Mouse (Mus musculus) hindlimb bud, embryonic 11.5 days (tissue): ENCODE data around the gene Dda1.
"Not testable (repeated sequence)": the region's sequence is repeated elsewhere in the genome, so short reads cannot be mapped to it uniquely, and the experiment has no call there.

Experiments used
- DNase-seq: peaks from one replicate; pipeline ENCODE4 v3.0.0-alpha.2; 2012; ENCODE audit warnings: low read depth, low spot score; ENCODE audit errors: extremely low spot score

The Dda1 gene

DNA sequence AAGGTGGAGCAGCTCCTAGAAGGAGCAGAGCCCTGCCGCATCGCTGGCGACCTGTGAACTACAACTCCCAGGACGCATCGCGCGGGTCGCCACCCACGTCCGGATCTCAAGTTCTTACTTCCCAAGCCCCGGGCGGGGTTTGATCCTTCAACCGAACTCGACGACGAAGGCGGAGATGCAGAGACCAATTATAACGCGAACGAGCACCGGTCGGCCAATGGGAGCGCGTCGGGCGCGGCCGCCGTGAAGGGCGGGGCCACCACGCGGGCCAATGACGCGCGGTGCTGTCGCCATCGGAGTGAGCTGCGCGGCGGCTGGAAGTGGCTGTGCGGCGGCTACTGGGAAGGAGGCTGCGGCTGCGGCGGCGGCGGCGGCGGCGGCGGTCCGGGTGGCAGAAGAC is at the start of gene Dda1:
Gene Dda1 (plus strand): TSS at position 284 of the 400 bp plus-strand sequence.
- DNase-seq: peak; percentile 95

DNA sequence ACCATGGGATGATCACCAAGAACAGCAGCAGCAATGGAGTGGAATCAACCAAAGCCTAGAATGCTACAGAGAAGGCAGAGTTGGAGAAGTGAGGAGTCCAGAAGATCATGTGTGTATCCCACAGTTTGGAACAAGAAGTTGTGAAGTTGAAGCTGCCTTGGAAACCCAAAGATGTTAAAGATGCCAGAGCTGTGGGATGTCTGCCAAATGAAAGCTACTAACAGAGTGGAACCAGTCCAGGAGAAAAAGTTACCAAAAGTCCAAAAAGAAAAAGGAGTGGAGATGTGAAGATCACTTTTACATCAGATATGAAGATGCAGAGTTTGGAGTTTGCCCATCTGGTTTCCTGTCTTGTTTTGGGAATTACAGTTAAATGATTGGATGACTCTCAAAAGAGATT is 46.9 kb upstream of the Dda1 start:
- DNase-seq: no peak

DNA sequence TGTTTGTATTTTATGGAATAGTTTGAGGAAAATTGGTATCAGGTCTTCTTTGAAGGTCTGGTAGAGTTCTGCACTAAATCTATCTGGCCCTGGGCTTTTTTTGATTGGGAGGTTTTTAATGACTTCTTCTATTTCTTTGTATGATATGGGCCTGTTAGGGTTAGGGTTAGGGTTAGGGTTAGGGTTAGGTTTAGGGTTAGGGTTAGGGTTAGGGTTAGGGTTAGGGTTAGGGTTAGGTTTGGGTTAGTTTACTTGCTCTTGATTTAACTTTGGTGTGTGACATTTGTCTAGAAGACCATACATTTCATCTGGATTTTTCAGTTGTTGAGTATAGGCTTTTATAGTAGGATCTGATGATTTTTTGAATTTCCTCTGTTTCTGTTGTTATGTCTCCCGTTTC is 36.1 kb upstream of the Dda1 start:
- not testable (repeated sequence) for DNase-seq

DNA sequence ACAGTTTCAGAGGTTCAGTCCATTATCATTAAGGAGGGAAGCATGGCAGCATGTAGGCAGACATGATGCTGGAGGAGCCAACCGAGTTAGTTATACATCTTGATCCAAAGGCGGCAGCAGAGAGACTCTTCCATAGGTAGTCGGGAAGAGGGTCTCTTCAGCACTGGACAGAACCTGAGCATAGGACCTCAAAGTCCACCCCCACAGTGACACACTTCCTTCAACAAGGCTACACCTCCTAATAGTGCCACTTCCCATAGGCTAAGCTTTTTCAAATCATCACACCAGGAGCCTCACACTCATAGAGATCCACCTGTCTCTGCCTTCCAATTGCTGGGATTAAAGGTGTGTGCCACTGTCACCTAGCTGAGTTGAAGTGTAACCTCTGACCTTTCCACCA is 32.0 kb upstream of the Dda1 start:
- DNase-seq: no peak

DNA sequence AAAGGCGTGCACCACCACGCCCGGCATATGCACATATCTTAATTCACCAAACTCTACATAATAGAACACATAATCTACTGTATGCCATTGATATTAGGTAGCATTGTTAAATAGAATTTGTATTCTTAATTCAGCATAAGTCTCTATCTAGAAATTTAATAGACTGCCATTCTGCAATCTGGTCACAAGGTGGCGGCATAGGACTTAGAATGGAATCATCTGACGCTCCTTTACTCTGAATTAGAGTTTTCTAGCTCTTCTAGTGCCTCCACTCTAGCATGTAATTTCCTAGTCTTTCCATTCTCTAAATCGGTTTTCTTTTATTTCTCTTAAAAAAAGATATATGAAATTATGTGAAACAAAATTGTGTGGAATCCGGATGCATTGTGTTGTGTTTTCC is 27.6 kb upstream of the Dda1 start:
- peak; percentile 56 for DNase-seq

DNA sequence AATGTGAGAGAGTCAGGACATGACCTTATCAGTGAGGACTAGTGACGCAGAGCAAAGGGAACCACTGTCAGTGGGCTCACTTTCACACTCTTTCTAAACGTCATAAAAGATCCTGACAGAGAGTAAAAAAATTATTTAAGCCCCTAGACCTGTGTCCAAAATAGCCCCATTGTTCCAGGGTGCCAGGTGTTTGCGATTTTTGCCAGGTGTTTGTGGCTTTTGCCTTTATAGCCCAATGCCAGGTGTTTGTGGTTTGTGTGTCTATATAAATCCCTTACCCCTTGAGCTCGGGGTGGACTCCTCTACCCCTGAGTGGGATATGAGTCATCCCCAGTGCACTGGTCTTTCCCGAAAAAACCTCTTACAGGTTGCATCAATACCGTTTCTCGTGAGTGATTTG is 23.9 kb upstream of the Dda1 start:
- no peak for DNase-seq

DNA sequence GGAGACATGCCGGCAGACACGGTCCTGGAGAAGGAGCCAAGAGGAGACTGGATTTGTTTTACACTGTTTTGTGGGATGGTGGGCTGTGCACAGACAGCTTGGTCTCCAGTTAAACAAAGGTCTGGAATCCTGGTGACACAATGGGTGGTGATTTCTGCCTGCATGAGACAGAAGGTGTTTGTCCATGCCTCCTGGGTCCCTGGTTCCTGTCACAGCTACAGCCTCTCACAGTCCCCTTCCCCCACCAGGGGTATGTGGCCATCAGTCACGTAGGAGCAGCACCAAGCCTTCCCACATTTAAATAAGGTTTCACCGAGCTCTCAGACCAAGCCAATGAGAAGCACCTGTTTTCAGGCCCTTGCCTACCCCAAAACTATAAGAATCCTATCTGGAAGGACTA is 17.7 kb upstream of the Dda1 start:
- DNase-seq: no peak

DNA sequence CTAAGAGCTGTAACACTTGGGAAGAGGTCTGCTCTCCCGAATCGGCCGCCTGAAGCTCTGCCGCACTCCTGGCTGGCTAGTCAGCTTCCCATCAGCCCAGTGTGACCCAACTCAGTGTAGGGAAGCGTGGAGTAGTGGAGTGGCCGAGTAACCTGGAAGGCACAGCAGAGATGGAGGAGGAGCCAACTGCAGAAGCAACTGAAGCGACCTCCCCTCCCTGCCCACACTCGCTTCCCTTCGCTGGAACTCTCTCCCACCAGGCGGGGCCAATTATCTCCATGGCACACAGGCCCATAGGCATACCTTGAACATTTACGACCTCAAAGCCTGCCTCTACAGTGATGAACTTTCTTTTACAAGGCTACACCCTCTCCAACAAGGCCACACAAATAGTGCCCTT is 17.2 kb upstream of the Dda1 start:
- no peak for DNase-seq

DNA sequence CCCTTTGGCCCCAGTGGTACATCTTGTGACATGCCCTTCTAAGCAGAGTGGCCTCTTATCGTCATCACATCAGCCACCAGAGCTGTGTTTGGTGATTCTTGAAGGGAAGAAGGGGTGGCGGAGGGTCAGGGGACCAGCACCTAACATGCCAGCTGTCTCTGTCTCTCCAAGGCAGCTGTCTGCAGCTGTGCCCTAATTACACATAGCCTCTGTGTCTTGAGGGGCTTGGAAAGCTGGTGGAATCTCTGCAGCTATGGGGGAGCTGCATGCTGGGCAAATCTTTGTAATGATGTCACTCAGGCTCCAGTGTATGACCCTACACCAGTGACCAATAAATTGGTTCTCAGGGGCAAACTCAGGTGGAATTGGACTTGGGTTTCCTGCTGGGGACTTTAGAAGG is 16.3 kb upstream of the Dda1 start:
- DNase-seq: no peak

DNA sequence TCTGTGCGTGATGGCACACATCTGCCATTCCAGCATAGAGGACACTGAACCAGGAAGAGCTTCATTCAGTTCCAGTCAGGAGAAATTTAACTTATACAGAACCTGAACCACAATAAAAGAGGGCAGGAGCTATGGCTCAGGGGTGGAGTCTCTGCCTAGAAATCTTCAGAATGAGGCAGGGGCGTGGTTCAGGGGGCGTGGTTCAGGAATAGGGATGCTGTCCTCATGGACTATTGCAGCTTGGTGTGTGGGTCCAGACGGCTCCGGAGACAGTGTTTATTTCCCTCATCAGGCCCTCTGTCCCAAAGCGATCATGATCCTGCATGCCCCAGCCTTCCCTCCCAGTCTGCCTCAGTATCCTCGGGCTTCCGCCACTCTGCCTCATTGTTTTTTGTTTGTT is 14.3 kb upstream of the Dda1 start:
- DNase-seq: no peak

DNA sequence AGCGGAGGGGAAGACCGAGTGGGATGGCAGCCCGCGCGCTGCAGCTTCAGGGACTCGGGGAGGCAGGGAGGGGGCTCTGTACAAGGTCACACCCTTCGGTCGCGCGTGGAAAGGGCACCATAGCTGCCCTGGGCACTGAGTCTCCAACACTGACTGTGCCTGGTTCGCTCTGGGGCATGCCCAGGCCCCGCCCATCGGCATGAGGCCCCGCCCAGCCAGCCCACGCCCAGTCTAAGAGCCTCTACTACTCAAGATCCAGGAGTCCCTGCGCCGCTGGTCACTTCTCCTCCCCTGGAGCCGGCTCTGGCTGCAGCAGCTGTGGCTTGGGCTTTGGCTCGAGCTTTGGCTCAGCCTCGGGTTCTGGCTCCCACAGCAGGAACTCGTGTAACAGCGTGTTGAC is 12.1 kb upstream of the Dda1 start:
- DNase-seq: no peak

DNA sequence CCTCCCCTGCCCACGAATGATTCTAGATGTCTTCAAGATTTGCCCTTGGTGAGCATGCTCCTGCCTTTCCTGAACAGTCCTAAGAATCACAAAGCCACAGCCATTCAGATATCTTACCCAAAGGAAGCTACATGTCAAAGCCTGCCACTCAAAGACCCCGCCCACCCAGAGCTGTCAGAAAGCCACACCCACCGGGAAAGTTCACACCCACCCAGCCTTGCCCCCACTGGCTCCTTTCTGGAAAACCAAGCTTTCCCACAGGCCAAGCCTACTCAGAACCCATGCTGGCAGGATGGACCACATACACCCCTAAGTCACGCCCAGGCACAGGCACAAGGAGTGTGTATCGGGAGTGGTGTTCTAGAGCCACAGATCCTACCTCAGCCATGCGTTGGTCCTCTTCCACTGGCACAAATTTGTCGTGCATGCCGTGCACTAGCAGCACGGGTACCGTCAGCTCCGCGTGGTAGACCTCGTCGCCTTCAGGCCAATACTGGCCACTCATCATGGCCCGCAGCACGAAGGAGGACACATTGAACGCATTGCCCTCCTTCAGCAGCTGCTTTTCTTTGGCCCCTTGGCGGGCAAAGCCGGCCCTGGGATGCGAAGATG is 11.2 kb upstream of the Dda1 start:
- DNase-seq: no peak

DNA sequence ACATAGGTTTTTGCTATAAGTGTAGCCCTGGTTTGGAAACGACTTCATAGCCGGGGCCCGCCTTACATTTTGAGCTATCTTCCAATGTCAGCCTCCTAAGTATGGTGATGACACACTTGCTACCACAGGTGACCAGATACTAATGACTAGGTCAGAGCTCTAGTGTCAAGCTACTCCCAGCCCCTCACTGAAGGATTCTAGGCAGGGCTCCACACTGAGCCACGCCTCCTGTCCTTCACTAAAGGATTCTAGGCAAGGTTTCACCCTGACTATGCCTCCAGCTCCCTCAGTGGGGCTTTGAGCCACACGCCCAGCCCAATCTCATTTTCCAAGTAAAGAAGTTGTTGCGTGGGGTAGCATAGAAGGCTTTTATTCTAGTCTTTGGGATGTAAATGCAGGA is 8.3 kb upstream of the Dda1 start:
- no peak for DNase-seq

DNA sequence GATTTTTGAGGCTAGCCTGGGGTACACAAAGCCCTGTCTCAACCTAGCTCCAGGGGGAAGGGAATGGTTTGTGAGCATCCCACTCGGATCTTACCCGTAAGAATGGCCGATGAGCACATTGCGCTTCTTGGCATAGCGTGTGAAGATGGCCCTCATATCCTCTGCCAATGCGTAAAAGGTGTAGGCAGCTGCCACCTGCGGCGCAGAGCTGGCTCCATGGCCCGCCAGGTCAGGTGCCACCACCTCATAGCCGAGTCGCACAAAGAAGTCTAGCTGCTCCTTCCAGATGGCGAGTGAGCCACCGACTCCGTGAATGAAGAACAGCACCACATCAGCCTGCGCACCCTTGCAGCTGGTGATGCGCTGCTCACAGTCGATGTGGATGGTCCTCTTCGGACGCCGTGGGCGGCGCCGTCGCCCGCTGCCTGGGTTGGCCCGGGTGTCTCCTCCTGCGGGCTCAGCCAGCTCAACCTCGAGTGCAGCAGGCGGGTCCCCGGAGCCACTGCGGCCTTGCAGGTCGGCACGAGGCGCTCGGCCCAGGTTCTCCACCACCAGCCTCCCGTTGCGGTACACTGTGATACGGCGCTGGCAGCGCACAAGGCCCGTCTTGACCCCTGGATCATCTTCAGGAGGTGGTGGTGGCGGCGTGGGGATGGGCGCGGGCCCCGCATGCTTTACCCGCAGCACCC is 7.7 kb upstream of the Dda1 start:
- no peak for DNase-seq

DNA sequence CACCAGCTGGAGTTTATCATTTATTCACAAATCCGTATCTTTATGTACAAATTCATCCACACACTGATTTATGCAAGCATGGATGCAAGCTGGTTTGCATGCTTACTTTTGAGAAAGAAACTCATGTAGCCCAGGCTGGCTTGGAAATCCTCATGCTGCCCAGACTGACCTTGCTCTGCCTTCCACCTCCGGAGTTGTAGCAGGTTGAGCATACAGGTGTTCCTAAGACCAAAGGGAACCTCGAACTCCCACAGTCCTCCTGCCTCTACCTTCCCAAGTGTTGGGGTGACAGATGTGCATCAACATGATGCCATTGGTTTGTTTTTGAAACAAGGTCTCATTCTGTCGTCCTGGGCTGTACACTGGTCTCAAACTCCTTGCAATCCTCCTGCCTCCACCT is 6.8 kb upstream of the Dda1 start:
- DNase-seq: no peak

DNA sequence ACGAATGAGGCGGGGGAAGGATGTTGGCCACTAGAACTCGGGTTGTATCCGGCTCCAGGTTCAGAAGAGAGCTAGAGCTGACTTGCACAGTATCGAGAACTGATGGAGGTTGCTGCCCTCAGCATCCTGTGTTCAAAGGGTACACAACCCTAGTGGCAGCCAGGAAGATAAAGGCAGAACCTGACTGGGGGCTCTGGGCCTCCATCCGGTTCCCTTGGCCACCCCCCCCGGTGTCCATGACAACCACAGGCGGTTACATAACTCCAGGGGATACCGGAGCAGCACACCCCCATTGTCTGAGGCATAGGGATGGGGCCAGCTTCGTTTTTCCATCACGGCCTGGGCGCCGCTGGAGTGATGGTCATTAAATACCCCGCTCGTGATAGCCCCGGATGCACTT is 6.2 kb upstream of the Dda1 start:
- no peak for DNase-seq

DNA sequence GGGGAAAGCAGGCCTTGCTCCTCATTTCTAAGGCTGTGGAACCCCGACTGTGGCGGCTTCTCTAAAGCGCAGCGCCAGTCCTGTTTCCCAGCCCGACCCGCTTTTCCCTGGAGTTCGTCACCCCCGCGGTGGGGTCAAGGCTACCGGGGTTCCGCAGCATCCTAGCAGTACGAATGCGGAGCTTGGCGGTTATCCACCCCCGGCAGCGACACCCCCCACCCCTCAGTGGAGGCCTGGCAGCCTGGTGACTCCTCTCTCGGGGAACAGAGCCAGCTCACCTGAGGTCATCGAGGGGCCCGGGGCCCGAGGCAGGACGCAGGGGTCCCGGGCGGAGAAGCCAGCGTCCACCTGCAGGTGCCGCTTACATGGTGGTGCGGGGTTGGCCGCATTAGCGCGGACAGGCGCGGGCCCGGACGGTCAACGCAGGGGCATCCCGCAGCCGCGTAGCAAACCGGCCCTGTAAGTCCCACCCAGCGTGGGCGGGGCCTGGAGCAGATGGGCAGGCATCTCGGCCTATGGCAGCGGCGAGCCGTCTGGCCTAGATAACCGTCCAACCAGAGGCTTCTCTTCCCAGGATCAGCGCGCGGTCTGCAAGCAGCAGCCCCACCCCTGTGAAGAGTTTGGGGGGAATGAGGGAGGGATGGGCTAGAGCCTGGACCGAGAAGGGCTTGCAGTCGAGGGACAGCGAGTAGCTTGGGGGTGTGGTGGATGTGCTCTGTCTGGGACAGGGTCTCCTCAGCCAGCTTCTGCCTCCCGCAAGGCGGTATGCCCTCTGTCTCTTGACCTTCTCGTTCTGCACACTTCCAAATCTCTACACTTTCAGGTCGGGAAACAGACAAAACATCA is 5.6 kb upstream of the Dda1 start, which contains the start of gene Abhd8:
Gene Abhd8 (minus strand): TSS at position 468 of the 846 bp plus-strand sequence.
- DNase-seq: no peak

DNA sequence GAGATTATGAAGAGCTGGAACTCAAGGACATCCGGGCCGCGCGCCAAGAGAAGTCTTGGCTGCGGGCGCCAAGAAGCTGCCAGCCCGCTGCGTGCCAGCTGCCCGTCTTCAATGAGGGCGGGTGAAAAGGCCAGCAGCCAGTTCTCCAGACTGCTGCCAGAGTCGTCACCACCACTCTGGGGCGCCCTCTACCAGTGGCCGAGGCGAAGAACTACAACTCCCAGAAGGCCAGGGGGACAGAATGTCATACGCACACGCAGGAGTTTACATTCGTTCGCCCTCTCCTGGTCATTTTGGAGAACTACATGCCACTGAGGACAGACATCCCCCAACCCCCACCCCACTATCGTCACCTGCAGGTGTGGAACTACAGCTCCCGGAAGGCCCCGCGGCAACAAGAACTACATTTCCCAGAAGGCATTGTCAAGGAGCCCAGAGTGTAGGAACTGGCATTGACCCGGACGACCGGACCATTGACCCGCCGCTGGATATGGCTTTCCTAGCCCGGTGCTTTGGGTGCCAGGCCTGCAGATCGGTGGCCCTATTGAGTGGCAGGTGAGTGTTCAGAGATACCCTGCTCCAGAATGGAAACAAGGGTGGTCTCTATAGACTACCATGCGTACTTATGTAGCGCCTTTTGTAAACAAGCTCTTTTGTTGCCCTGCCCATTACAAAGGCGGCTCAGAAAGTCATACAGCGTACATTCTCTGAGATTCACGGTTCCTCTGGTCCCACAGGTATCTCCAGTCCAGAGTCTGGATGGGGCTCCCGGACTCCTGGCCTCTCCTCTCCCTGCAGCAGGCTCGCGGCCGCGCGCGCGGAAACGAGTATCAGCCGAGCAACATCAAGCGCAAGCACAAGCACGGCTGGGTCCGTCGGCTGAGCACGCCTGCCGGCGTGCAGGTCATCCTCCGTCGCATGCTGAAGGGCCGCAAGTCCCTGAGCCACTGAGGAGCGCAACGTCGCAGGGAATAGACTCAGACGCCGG is 4.2 kb upstream of the Dda1 start, which contains the start of gene Mrpl34:
Gene Mrpl34 (plus strand): TSS at position 447 of the 988 bp plus-strand sequence.
- peak; percentile 100 for DNase-seq

DNA sequence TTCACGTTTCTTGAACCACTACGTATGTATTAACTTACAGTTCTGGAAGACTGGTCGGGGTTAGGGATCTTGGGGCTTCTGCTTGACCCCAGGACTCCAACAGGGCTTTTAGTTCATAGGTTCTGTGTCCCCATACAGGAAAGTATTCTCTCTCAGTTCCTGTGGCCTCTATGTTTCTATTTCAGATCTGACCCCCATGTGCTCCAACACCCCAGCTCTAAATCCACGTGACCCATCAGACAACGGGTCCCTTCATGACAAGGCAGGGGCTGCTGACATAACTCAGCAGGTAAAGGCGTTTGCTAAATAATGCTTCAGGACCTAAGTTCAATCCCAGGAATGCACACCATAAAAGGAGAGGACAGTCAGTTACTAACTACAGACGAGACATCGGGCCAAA is 3.3 kb upstream of the Dda1 start:
- DNase-seq: no peak

DNA sequence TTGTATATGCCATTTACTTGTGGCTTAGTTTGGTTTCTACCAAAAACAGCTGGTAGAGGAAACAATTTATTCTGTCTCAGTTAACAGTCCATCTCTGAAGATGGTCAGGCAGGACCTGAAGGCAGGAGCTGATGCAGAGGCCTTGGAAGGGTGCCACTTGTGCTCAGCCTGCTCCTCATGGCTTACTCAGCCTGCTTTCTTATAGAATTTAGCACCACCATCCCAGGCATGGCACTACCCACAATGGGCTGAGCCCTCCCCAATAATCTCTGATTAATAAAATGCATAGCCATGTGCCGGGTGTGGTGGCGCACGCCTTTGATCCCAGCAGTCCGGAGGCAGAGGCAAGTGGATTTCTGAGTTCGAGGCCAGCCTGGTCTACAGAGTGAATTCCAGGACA is 2.8 kb upstream of the Dda1 start:
- DNase-seq: no peak

DNA sequence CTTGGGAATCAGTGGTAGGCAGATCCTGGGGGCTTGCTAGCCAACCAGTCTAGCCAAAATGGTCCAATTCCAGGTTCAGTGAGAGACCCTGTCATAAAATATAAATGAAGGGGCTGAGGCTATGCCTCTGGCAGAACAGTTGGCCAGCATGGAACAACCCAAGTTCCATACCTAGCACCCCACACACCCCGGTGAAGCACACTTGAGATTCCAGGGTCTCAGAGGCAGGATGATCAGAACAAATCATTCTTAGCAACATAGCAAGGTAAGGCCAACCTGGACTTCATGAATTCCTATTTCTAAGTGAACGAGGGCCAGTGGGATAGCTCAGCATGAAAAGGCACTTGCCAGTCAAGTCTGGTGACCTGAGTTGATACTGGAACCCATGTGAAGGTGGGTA is 1.8 kb upstream of the Dda1 start:
- no peak for DNase-seq
